Mouse (Mus musculus): ENCODE data around the gene Stk32c. TPM values are rescaled to one million over a fixed set of nuclear protein-coding genes. Genes with fewer than 3 reads are reported as not detected.

Stk32c gene
- polyA plus RNA-seq, 1 experiment from 2014 or later: not detected

- Histone ChIP-seq H3K9me3 (ENCODE audit: control insufficient read depth, low read length) (no peaks in the 10 kb centered on the region), H3K4me2 (replicated peaks; ENCODE audit: low read depth, low read length) (no peak overlapping the region), H3K4me1 (ENCODE audit: control insufficient read depth, insufficient read depth, low read length) (no peaks in the 10 kb centered on the region), H3K36me3 (ENCODE audit: control insufficient read depth, insufficient read depth, low read length) (no peaks in the 10 kb centered on the region), H3K27me3 (ENCODE audit: control insufficient read depth, insufficient read depth, low read length) (no peaks in the 10 kb centered on the region), H3K27ac (ENCODE audit: low read depth, low read length) (no peak overlapping the region), H3K9ac (ENCODE audit: low read depth, low read length) (no peak overlapping the region), H3K4me3 (ENCODE audit: low read length) (no peak overlapping the region)
- no peak; the same call in 1 of the 2 replicates for ATAC-seq (ENCODE audit: low FRiP score, low TSS enrichment)
- 63% methylated on average over 10 of the region's 10 CpGs for WGBS
Observed at GRCm38 (mm10) chr7:139103960-139104381, 109.1 kb downstream of the Stk32c start.

GRCm38 (mm10) chr7:139101826-139102225 is 111.3 kb downstream of the Stk32c start:
- no peaks in the 10 kb centered on the region for H3K27me3 ChIP-seq (ENCODE audit: control insufficient read depth, insufficient read depth, low read length)
- H3K9me3 ChIP-seq (ENCODE audit: control insufficient read depth, low read length): no peaks in the 10 kb centered on the region
- no peak overlapping the region for H3K27ac ChIP-seq (ENCODE audit: low read depth, low read length)
- no peak for ATAC-seq (ENCODE audit: low FRiP score, low TSS enrichment)
- 68% methylated on average over 3 of the region's 3 CpGs for WGBS
- no peak overlapping the region for H3K4me2 ChIP-seq (replicated peaks; ENCODE audit: low read depth, low read length)
- H3K4me1 ChIP-seq (ENCODE audit: control insufficient read depth, insufficient read depth, low read length): no peaks in the 10 kb centered on the region
- H3K9ac ChIP-seq (ENCODE audit: low read depth, low read length): no peak overlapping the region
- H3K36me3 ChIP-seq (ENCODE audit: control insufficient read depth, insufficient read depth, low read length): no peaks in the 10 kb centered on the region
- H3K4me3 ChIP-seq (ENCODE audit: low read length): no peak overlapping the region

- Histone ChIP-seq H3K4me3 (ENCODE audit: low read length) (no peak overlapping the region), H3K4me1 (ENCODE audit: control insufficient read depth, insufficient read depth, low read length) (no peaks in the 10 kb centered on the region), H3K36me3 (ENCODE audit: control insufficient read depth, insufficient read depth, low read length) (no peaks in the 10 kb centered on the region), H3K27me3 (ENCODE audit: control insufficient read depth, insufficient read depth, low read length) (no peaks in the 10 kb centered on the region), H3K27ac (ENCODE audit: low read depth, low read length) (no peak overlapping the region), H3K9ac (ENCODE audit: low read depth, low read length) (no peak overlapping the region), H3K9me3 (ENCODE audit: control insufficient read depth, low read length) (no peaks in the 10 kb centered on the region), H3K4me2 (replicated peaks; ENCODE audit: low read depth, low read length) (no peak overlapping the region)
- ATAC-seq (ENCODE audit: low FRiP score, low TSS enrichment): no peak
- 71% methylated on average over 10 of the region's 10 CpGs for WGBS
Observed at GRCm38 (mm10) chr7:139101286-139101804, 111.8 kb downstream of the Stk32c start.

GRCm38 (mm10) chr7:139100531-139101095 is 112.5 kb downstream of the Stk32c start:
- no peak overlapping the region for H3K4me3 ChIP-seq (ENCODE audit: low read length)
- no peak overlapping the region for H3K4me2 ChIP-seq (replicated peaks; ENCODE audit: low read depth, low read length)
- 74% methylated on average over 12 of the region's 12 CpGs for WGBS
- no peaks in the 10 kb centered on the region for H3K9me3 ChIP-seq (ENCODE audit: control insufficient read depth, low read length)
- H3K27ac ChIP-seq (ENCODE audit: low read depth, low read length): no peak overlapping the region
- ATAC-seq (ENCODE audit: low FRiP score, low TSS enrichment): no peak
- H3K4me1 ChIP-seq (ENCODE audit: control insufficient read depth, insufficient read depth, low read length): no peaks in the 10 kb centered on the region
- H3K36me3 ChIP-seq (ENCODE audit: control insufficient read depth, insufficient read depth, low read length): no peaks in the 10 kb centered on the region
- no peak overlapping the region for H3K9ac ChIP-seq (ENCODE audit: low read depth, low read length)
- no peaks in the 10 kb centered on the region for H3K27me3 ChIP-seq (ENCODE audit: control insufficient read depth, insufficient read depth, low read length)

- 94% methylated on average over 6 of the region's 6 CpGs for WGBS
- Histone ChIP-seq H3K27me3 (ENCODE audit: control insufficient read depth, insufficient read depth, low read length) (no peaks in the 10 kb centered on the region), H3K27ac (ENCODE audit: low read depth, low read length) (no peak overlapping the region), H3K4me2 (replicated peaks; ENCODE audit: low read depth, low read length) (no peak overlapping the region), H3K9ac (ENCODE audit: low read depth, low read length) (no peak overlapping the region), H3K4me3 (ENCODE audit: low read length) (no peak overlapping the region), H3K4me1 (ENCODE audit: control insufficient read depth, insufficient read depth, low read length) (no peaks in the 10 kb centered on the region), H3K9me3 (ENCODE audit: control insufficient read depth, low read length) (no peaks in the 10 kb centered on the region), H3K36me3 (ENCODE audit: control insufficient read depth, insufficient read depth, low read length) (peaks cover 8% of the 10 kb centered on the region; the same call in 1 of the 2 replicates)
- ATAC-seq (ENCODE audit: low FRiP score, low TSS enrichment): no peak
Observed at GRCm38 (mm10) chr7:139096399-139096798, 116.7 kb downstream of the Stk32c start.

- Histone ChIP-seq H3K4me2 (replicated peaks; ENCODE audit: low read depth, low read length) (no peak overlapping the region), H3K9ac (ENCODE audit: low read depth, low read length) (no peak overlapping the region), H3K9me3 (ENCODE audit: control insufficient read depth, low read length) (no peaks in the 10 kb centered on the region), H3K27ac (ENCODE audit: low read depth, low read length) (no peak overlapping the region), H3K4me3 (ENCODE audit: low read length) (no peak overlapping the region), H3K4me1 (ENCODE audit: control insufficient read depth, insufficient read depth, low read length) (no peaks in the 10 kb centered on the region), H3K27me3 (ENCODE audit: control insufficient read depth, insufficient read depth, low read length) (no peaks in the 10 kb centered on the region), H3K36me3 (ENCODE audit: control insufficient read depth, insufficient read depth, low read length) (peaks cover 8% of the 10 kb centered on the region; the same call in 1 of the 2 replicates)
- ATAC-seq (ENCODE audit: low FRiP score, low TSS enrichment): no peak
- WGBS: 86% methylated on average over 7 of the region's 7 CpGs
Observed at GRCm38 (mm10) chr7:139095282-139095681, 117.8 kb downstream of the Stk32c start.

- Histone ChIP-seq H3K36me3 (ENCODE audit: control insufficient read depth, insufficient read depth, low read length) (peaks cover 8% of the 10 kb centered on the region; the same call in 1 of the 2 replicates), H3K27ac (ENCODE audit: low read depth, low read length) (no peak overlapping the region), H3K4me2 (replicated peaks; ENCODE audit: low read depth, low read length) (no peak overlapping the region), H3K4me1 (ENCODE audit: control insufficient read depth, insufficient read depth, low read length) (no peaks in the 10 kb centered on the region), H3K9ac (ENCODE audit: low read depth, low read length) (no peak overlapping the region), H3K9me3 (ENCODE audit: control insufficient read depth, low read length) (no peaks in the 10 kb centered on the region), H3K4me3 (ENCODE audit: low read length) (no peak overlapping the region), H3K27me3 (ENCODE audit: control insufficient read depth, insufficient read depth, low read length) (no peaks in the 10 kb centered on the region)
- ATAC-seq (ENCODE audit: low FRiP score, low TSS enrichment): no peak
- WGBS: 83% methylated on average over 6 of the region's 6 CpGs
Observed at GRCm38 (mm10) chr7:139094761-139095160, 118.3 kb downstream of the Stk32c start.

GRCm38 (mm10) chr7:139093781-139094180 is 119.3 kb downstream of the Stk32c start:
- no peak overlapping the region for H3K27ac ChIP-seq (ENCODE audit: low read depth, low read length)
- no peak overlapping the region for H3K4me2 ChIP-seq (replicated peaks; ENCODE audit: low read depth, low read length)
- H3K36me3 ChIP-seq (ENCODE audit: control insufficient read depth, insufficient read depth, low read length): peaks cover 8% of the 10 kb centered on the region; the same call in 1 of the 2 replicates
- H3K9me3 ChIP-seq (ENCODE audit: control insufficient read depth, low read length): no peaks in the 10 kb centered on the region
- ATAC-seq (ENCODE audit: low FRiP score, low TSS enrichment): no peak
- H3K9ac ChIP-seq (ENCODE audit: low read depth, low read length): no peak overlapping the region
- 68% methylated on average over 7 of the region's 7 CpGs for WGBS
- no peaks in the 10 kb centered on the region for H3K4me1 ChIP-seq (ENCODE audit: control insufficient read depth, insufficient read depth, low read length)
- H3K27me3 ChIP-seq (ENCODE audit: control insufficient read depth, insufficient read depth, low read length): no peaks in the 10 kb centered on the region
- no peak overlapping the region for H3K4me3 ChIP-seq (ENCODE audit: low read length)

GRCm38 (mm10) chr7:139093124-139093523 is 120.0 kb downstream of the Stk32c start:
- Histone ChIP-seq H3K4me2 (replicated peaks; ENCODE audit: low read depth, low read length) (no peak overlapping the region), H3K4me1 (ENCODE audit: control insufficient read depth, insufficient read depth, low read length) (no peaks in the 10 kb centered on the region), H3K9me3 (ENCODE audit: control insufficient read depth, low read length) (no peaks in the 10 kb centered on the region), H3K36me3 (ENCODE audit: control insufficient read depth, insufficient read depth, low read length) (peaks cover 8% of the 10 kb centered on the region; the same call in 1 of the 2 replicates), H3K4me3 (ENCODE audit: low read length) (no peak overlapping the region), H3K27ac (ENCODE audit: low read depth, low read length) (no peak overlapping the region), H3K9ac (ENCODE audit: low read depth, low read length) (no peak overlapping the region), H3K27me3 (ENCODE audit: control insufficient read depth, insufficient read depth, low read length) (no peaks in the 10 kb centered on the region)
- 97% methylated on average over 5 of the region's 5 CpGs for WGBS
- no peak for ATAC-seq (ENCODE audit: low FRiP score, low TSS enrichment)
